Mouse (Mus musculus): ENCODE data around the gene Gm10721.
"Not testable (repeated sequence)": the region's sequence is repeated elsewhere in the genome, so short reads cannot be mapped to it uniquely, and the experiment has no call there.

DNA sequence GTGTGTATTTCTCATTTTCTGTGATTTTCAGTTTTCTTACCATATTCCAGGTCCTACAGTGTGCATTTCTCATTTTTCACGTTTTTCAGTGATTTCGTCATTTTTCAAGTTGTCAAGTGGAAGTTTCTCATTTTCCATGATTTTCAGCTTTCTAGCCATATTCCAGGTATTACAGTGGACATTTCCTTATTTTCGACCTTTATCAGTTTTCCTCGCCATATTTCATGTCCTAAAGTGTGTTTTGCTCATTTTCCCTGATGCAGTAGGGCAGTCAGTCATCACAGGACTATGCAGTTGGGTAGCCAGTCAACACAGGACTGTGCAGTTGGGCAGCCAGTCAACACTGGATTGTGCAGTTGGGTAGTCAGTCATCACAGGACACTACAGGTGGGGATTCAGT is 25.2 kb downstream of the Gm10721 start:
- not testable (repeated sequence) for TF ChIP-seq CTCF (IDR thresholded peaks at IDR 0.05; ENCODE audit: control insufficient read depth, insufficient read depth, insufficient read length); MAX (IDR thresholded peaks at IDR 0.05); MYOG (IDR thresholded peaks at IDR 0.05; ENCODE audit: control insufficient read depth, extremely low read depth, insufficient read length); USF1 (IDR thresholded peaks at IDR 0.05; ENCODE audit: low read depth); CEBPB (IDR thresholded peaks at IDR 0.05; ENCODE audit: low read depth)

All from C2C12 (cell line).